Mouse (Mus musculus) thymus, adult 2 months (tissue): ENCODE results near the gene Pde6d. TPM values are rescaled to one million over a fixed set of nuclear protein-coding genes. Genes with fewer than 3 reads are reported as not detected.

Experiments
- DNase-seq: peaks from one replicate; pipeline ENCODE4 v3.0.0; 2021
- H3K27ac ChIP-seq: fragments of 200-500 bp; 2 replicates; pipeline ENCODE4 v1.5.1; 2012; ENCODE audit warnings: low read length, control low read depth; ENCODE audit not compliant: control insufficient read depth, insufficient read depth
- H3K27me3 ChIP-seq: fragments of 200-500 bp; 2 replicates; pipeline ENCODE4 v1.6.1; 2012; ENCODE audit warnings: mild to moderate bottlenecking, low read length, moderate library complexity, mixed read lengths; ENCODE audit not compliant: control insufficient read depth, insufficient read depth
- H3K36me3 ChIP-seq: fragments of 200-500 bp; 2 replicates; pipeline ENCODE4 v1.6.1; 2012; ENCODE audit warnings: mild to moderate bottlenecking, low read length, moderate library complexity; ENCODE audit not compliant: control insufficient read depth, insufficient read depth
- H3K4me1 ChIP-seq: fragments of 200-500 bp; replicated peaks from 2 replicates; pipeline ENCODE4 v1.6.1; 2012; ENCODE audit warnings: low read length; ENCODE audit not compliant: control insufficient read depth, insufficient read depth
- H3K4me3 ChIP-seq: fragments of 200-500 bp; 2 replicates; pipeline ENCODE4 v1.5.1; 2012; ENCODE audit warnings: mild to moderate bottlenecking, low read length, control low read depth, moderate library complexity; ENCODE audit not compliant: control insufficient read depth, insufficient read depth
- CTCF ChIP-seq: fragments of 200-500 bp; IDR thresholded peaks from 2 replicates; pipeline ENCODE4 v1.5.1; 2012; ENCODE audit warnings: mild to moderate bottlenecking, control low read depth, low read length, moderate library complexity, borderline replicate concordance; ENCODE audit not compliant: control insufficient read depth, poor library complexity, insufficient read depth; ENCODE audit errors: extremely low read depth
- POLR2A ChIP-seq: fragments of 200-500 bp; IDR thresholded peaks from 2 replicates; pipeline ENCODE4 v1.6.1; 2012; ENCODE audit warnings: mild to moderate bottlenecking, low read length, control low read depth, moderate library complexity; ENCODE audit not compliant: control insufficient read depth, poor library complexity, insufficient read depth; ENCODE audit errors: extremely low read depth
- WGBS: fragments of 180-500 bp; shearing (Covaris S2); methylation state at CpG from one replicate; pipeline ENCODE4 v1.1.7; 2018; 5-methylcytosine and 5-hydroxymethylcytosine counted together
- polyA plus RNA-seq: library from polyadenylated mRNA; depleted of rRNA; stranded (reverse); fragments of >200 nt; gene quantifications from 2 replicates; pipeline ENCODE4 v1.2.3, GENCODE M21; 2012

The Pde6d gene
- polyA plus RNA-seq, 1 experiment = 23.4 TPM

DNA sequence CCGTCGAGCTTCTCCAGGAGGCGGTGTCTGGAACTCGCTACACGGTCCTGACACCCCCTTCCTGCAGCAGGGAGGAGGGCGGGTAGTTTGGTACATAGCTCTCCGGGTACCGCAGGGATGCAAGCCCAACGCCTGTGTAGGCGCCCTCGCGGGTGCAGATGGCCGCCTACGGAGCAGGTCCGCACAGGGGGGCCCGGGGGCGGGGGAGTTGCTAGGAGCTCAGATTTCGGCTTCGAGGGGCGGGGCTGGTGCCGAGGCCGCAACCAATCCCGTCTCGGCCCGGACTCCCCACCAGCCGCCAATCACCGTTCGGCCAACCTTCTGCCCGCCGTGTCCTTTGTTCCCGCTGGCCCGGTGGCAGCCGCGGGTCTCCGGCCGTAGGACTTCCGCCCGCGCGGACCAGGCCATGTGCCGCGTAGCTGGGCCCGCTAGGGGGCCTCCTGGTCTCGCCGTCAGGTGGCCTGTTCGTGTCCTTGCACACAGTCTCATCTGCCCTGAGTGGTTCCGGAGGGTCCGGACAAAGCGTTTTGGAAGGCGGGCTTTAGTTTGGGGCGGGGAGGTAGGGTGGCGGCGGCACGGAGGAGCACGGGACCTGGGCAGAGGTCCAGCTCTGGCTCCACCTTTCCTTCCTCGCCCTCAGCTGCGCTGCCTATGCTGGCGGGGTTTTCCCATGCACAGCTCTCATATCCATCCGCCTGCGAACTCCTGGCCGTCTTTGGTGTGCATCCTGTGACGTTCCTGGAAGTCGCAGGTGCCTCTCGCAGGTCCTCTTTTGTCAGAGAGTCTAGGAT is 78.3 kb downstream of the Pde6d start:
- peak; percentile 88 for DNase-seq
- H3K4me1 ChIP-seq = peaks cover 55% of the 10 kb centered on the region
- no peaks in the 10 kb centered on the region for H3K27me3 ChIP-seq
- no peaks in the 10 kb centered on the region for H3K36me3 ChIP-seq
- H3K27ac ChIP-seq = peak overlapping the region; percentile 60
- H3K4me3 ChIP-seq = peak overlapping the region; percentile 57
- WGBS = under 1% methylated on average over 64 of the region's 64 CpGs
- TF ChIP-seq POLR2A (peak; percentile 45), CTCF (peak; percentile 76; the same call in 1 of the 2 replicates)

DNA sequence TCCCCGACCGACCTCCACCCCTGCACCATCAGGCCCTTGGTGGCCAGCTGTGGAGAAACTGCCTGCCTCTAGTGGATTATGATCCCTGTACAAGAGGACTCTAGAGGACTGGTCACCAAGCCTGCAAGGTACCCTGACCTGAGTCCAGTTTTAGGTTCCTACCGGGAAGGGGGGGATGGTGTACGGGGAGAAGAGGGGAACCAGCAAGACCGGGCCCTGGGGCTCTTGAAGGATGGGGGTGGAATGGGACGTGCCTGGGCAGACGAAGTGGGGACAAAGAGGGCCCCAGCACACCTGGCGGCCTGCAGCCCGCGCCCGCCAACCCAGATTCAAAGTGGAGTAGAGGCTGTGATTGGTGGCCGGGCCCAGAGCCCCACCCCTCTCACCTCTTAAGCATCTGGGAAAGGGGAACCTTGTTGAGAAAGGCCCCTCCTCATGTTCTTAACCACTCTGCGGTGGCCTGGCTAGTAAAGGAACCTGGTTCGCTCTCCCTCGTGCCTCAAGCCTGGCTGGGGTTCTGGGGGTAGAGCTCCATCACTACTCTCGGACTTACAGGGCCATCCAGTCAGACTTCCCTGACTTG is 79.2 kb downstream of the Pde6d start:
- H3K4me3 ChIP-seq = peak overlapping the region; percentile 57
- peak; percentile 70 for DNase-seq
- 14% methylated on average over 16 of the region's 16 CpGs for WGBS
- H3K27me3 ChIP-seq = no peaks in the 10 kb centered on the region
- H3K27ac ChIP-seq = peak overlapping the region; percentile 77
- H3K36me3 ChIP-seq = no peaks in the 10 kb centered on the region
- TF ChIP-seq CTCF = no peak
- 0 out of 2 replicates have a peak, but pooled peaks have one; percentile 10 for TF ChIP-seq POLR2A
- H3K4me1 ChIP-seq = peaks cover 46% of the 10 kb centered on the region

DNA sequence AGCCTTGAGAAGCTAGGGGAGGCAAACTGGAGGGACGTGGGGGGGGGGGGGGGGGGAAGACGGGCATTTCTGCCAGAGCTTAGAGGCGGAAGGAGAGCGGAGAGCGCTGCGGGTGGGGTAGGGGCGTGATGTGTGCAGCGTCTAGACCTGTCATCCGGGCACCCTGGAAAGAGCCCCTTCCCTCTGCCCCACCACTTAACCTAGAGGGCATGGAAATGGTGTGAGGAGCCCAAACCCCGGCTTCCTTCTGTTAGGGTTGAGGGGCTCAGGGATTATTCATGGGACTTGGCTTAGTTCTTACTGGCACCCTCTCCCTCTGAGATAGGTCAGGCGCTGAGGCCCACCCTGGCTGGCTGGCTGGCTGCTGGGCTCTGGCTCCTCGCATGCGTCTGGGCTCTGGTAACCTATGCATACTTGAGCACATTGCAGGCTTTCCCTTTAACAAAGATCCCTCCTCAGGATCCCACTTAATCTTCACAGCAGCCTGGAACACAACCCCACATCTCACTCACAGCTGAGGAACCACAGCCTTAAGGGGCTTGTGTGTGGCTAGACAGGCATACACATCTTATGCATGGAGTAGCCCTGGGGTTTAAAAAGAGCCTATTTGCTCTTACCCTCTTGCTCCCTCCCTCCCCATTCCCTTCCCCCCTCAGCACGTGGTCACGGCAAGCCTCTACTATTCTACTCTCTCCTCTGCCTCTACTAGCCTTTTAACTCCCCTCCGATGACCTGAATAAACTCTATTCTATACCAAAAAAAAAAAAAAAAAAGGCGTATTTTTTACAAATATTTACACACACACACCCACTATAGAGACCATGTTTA is 80.0 kb downstream of the Pde6d start:
- Histone ChIP-seq H3K36me3 (no peaks in the 10 kb centered on the region), H3K4me1 (peaks cover 46% of the 10 kb centered on the region), H3K4me3 (no peak overlapping the region), H3K27ac (peak overlapping the region; percentile 61), H3K27me3 (no peaks in the 10 kb centered on the region)
- WGBS = 22% methylated on average over 17 of the region's 17 CpGs
- DNase-seq = no peak
- TF ChIP-seq POLR2A (no peak), CTCF (no peak)

DNA sequence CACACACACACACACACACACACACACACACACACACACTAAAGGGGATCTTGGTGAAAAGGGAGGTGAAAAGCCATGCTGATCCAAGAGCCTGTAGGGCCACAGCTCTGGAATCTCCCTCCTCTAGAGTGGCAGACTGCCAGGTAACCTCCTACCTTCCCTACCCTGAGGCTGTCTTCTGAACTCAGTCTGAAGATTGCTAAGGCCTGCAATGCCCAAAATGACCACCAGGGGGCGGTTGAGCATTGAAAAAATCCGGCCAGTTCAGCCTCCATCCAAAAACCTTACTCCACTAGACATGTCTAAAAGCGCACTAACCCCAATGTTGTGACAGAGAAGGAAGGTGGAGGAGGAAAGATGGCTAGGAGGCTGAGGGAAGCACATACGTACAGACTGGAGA is 80.9 kb downstream of the Pde6d start:
- DNase-seq = peak; percentile 93
- H3K27me3 ChIP-seq = no peaks in the 10 kb centered on the region
- peaks cover 46% of the 10 kb centered on the region for H3K4me1 ChIP-seq
- WGBS = 0% methylated on average over 4 of the region's 4 CpGs
- H3K36me3 ChIP-seq = no peaks in the 10 kb centered on the region
- no peak overlapping the region; the same call in 1 of the 2 replicates for H3K27ac ChIP-seq
- TF ChIP-seq CTCF (no peak; the same call in 1 of the 2 replicates), POLR2A (no peak)
- no peak overlapping the region for H3K4me3 ChIP-seq

DNA sequence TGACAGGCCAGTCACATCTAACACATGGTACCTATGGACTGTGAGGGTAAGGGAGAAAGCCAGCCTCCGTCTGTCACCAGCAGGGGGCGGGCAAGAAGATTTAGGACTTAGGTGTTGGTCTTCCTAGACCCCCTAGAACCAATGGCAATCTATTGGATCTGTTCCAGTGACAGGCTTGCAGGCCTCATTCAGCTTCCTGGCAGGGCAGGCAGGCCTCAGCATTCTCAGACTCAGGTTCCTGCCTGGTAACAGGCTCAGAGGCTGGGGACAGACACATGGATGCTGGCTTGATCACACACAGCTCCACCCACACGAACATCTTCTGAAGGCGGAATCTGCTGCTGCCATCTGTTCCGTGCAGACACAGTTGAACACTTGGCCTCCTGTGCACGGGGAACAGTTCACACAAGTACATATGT is 81.3 kb downstream of the Pde6d start:
- TF ChIP-seq CTCF (peak; percentile 83), POLR2A (no peak)
- H3K4me3 ChIP-seq = no peak overlapping the region
- DNase-seq = peak; percentile 84
- no peak overlapping the region for H3K27ac ChIP-seq
- peaks cover 43% of the 10 kb centered on the region for H3K4me1 ChIP-seq
- 21% methylated on average over 6 of the region's 6 CpGs for WGBS
- H3K36me3 ChIP-seq = no peaks in the 10 kb centered on the region
- H3K27me3 ChIP-seq = no peaks in the 10 kb centered on the region

GRCm38 (mm10) chr1:86500681-86501080 is 81.7 kb downstream of the Pde6d start:
- no peak for DNase-seq
- Histone ChIP-seq H3K4me1 (peaks cover 43% of the 10 kb centered on the region), H3K27ac (no peak overlapping the region), H3K4me3 (no peak overlapping the region), H3K27me3 (no peaks in the 10 kb centered on the region), H3K36me3 (no peaks in the 10 kb centered on the region)
- TF ChIP-seq CTCF (no peak), POLR2A (no peak)
- WGBS = 76% methylated on average over 4 of the region's 4 CpGs
